ENCODE assay signal across 20 mouse cellular contexts in genomic region chr7:6153131-6153530, GRCm38 (mm10). TPM values are rescaled to one million over a fixed set of nuclear protein-coding genes. Genes with fewer than 3 reads are reported as not detected.
DNase-seq lines count a peak whose midpoint lies in the region; ATAC-seq and TF ChIP-seq lines count a peak whose summit lies in the region.
"Had no signal": no experiment of that assay in that cellular context is flagged by ENCODE, and none has a peak within 500 bp of the region (broad histone marks: within the 10 kb centered on the region; RNA-seq: fewer than 3 reads in every experiment).

No protein-coding gene starts in this region.

- no peak overlapping the region for H3K4me3 ChIP-seq in kidney, adult 2 months (ENCODE audit: insufficient read depth, low read depth, low read length)
- no peak overlapping the region for H3K4me3 ChIP-seq in bone marrow macrophage, adult 2 months (ENCODE audit: insufficient read depth, low read length)
- H3K4me3 ChIP-seq: hindbrain, embryonic 15.5 days; limb, embryonic 10.5 days; liver, embryonic 15.5 days; midbrain, embryonic 12.5 days had no signal

- H3K36me3 ChIP-seq in kidney, adult 2 months (ENCODE audit: control insufficient read depth, insufficient read depth, low read length), result no peaks in the 10 kb centered on the region
- H3K36me3 ChIP-seq: hindbrain, embryonic 15.5 days; liver, embryonic 15.5 days; midbrain, embryonic 12.5 days had no signal

- H3K27me3 ChIP-seq in kidney, adult 2 months (replicated peaks; ENCODE audit: control insufficient read depth, insufficient read depth, low read length), result no peaks in the 10 kb centered on the region
- H3K27me3 ChIP-seq: hindbrain, embryonic 15.5 days; liver, embryonic 15.5 days; midbrain, embryonic 12.5 days had no signal

- WGBS in kidney, adult 2 months, result 45% methylated on average over 3 of the region's 3 CpGs

- ATAC-seq in cerebellum, adult (ENCODE audit: insufficient number of reproducible peaks, low FRiP score, low TSS enrichment), result no peak

- TF ChIP-seq POLR2A in kidney, adult 2 months (IDR thresholded peaks at IDR 0.05; ENCODE audit: low read depth, low read length), result no peak
- no peak for TF ChIP-seq POLR2A in bone marrow macrophage, adult 2 months (IDR thresholded peaks at IDR 0.05; ENCODE audit: borderline replicate concordance, low read depth, low read length)

- peak overlapping the region; percentile 97 for H3K27ac ChIP-seq in kidney, adult 2 months (ENCODE audit: insufficient read depth, low read depth, low read length)
- H3K27ac ChIP-seq in bone marrow macrophage, adult 2 months (ENCODE audit: insufficient read depth, low read depth, low read length), result peak overlapping the region; percentile 95
- H3K27ac ChIP-seq: embryonic facial prominence, embryonic 10.5 days; hindbrain, embryonic 15.5 days; limb, embryonic 10.5 days; liver, embryonic 15.5 days; midbrain, embryonic 12.5 days had no signal

- peaks cover 57% of the 10 kb centered on the region for H3K4me1 ChIP-seq in kidney, adult 2 months (ENCODE audit: control insufficient read depth, insufficient read depth, low read length)
- H3K4me1 ChIP-seq in bone marrow macrophage, adult 2 months (ENCODE audit: control insufficient read depth, insufficient read depth, low read length), result peaks cover 63% of the 10 kb centered on the region

- no peak for TF ChIP-seq CTCF in kidney, adult 2 months (conservative IDR thresholded peaks at IDR 0.05; ENCODE audit: insufficient read depth, insufficient read length, low read depth, low read length)
- no peak for TF ChIP-seq CTCF in bone marrow macrophage, adult 2 months (IDR thresholded peaks at IDR 0.05; ENCODE audit: low read depth, low read length)

- peak; percentile 29 for DNase-seq in cerebellum, adult 9-11 months
- DNase-seq in cerebellum, adult 9-10 months, result no peak
- no peak for DNase-seq in kidney, adult 2 months
- DNase-seq in kidney, adult 11 months, result no peak
- DNase-seq in 416B (ENCODE audit: low read depth), result peak; percentile 56
- DNase-seq in c-Kit-positive CD71-positive TER-119-positive erythroid progenitor cells, embryonic 14.5 days (ENCODE audit: low spot score), result no peak
- DNase-seq: cerebellum, postnatal 36 days; gastrocnemius, postnatal 14 days; kidney, adult 18-20 months; lung, postnatal 14 days had no signal

RNA-seq across cellular contexts. Expression of gene Zfp787, which starts 2.7 kb away (rescaled TPM):
- polyA plus RNA-seq in kidney, adult 2 months (2012; rRNA removed), result 54.2 and 66.1 TPM in 2 replicates
- polyA plus RNA-seq in bone marrow macrophage, adult 2 months (2012; ENCODE audit: insufficient read depth, insufficient read length, missing spikeins), result 22.8 and 25.1 TPM in 2 replicates

RNA-seq across cellular contexts. Expression of gene Zfp444, which starts 18.9 kb away (rescaled TPM):
- polyA plus RNA-seq in kidney, adult 2 months (2012; rRNA removed), result 47.1 and 65.2 TPM in 2 replicates
- 21.8 and 24.2 TPM in 2 replicates for polyA plus RNA-seq in bone marrow macrophage, adult 2 months (2012; ENCODE audit: insufficient read depth, insufficient read length, missing spikeins)

RNA-seq across cellular contexts. Expression of gene Galp, which starts 43.8 kb away (rescaled TPM):
- polyA plus RNA-seq in kidney, adult 2 months (2012; rRNA removed), result not detected in 2 replicates
- polyA plus RNA-seq in bone marrow macrophage, adult 2 months (2012; ENCODE audit: insufficient read depth, insufficient read length, missing spikeins), result not detected in 2 replicates
- polyA plus RNA-seq: brain, embryonic 14.5 days; C2C12; embryonic facial prominence, embryonic 10.5 days; heart, embryonic 14.5 days; hindbrain, embryonic 15.5 days; limb, embryonic 10.5 days; liver, embryonic 15.5 days; midbrain, embryonic 12.5 days had no signal

Comparison
In these comparisons a context has a peak if more than half of its experiments do, and no peak if none do; other contexts are left out.
1. DNase-seq: peak in cerebellum, adult 9-11 months (single experiment) and 416B (single experiment); none in cerebellum, adult 9-10 months (single experiment), kidney, adult 2 months (single experiment), kidney, adult 11 months (single experiment) and c-Kit-positive CD71-positive TER-119-positive erythroid progenitor cells, embryonic 14.5 days (single experiment).